Mouse (Mus musculus): ENCODE data around the gene Sgsm3. TPM values are rescaled to one million over a fixed set of nuclear protein-coding genes. Genes with fewer than 3 reads are reported as not detected.

The Sgsm3 gene
- polyA plus RNA-seq, 1 experiment from 2014 or later = 39.9 TPM

GRCm38 (mm10) chr15:81060975-81061374 is 83.4 kb downstream of the Sgsm3 start:
- Histone ChIP-seq H3K4me3 (no peak overlapping the region), H3K36me3 (0 out of 2 replicates have a peak, but pooled peaks cover 3% of the 10 kb centered on the region), H3K27me3 (ENCODE audit: insufficient read depth, poor library complexity, severe bottlenecking) (no peaks in the 10 kb centered on the region), H3K4me1 (replicated peaks) (peaks cover 22% of the 10 kb centered on the region), H3K27ac (no peak overlapping the region), H3K9me3 (no peaks in the 10 kb centered on the region)
- no peak for DNase-seq (ENCODE audit: low spot score)
- 91% methylated on average over 2 of the region's 2 CpGs for WGBS

Other genes starting within 250 kb of the Sgsm3 start
- 195 and 203 TPM in 2 replicates for gene Adsl, start 29.3 kb upstream of the Sgsm3 start, polyA plus RNA-seq (2016; fragmentation: Nextera tagmentation; extraction: Ambion mirVana)
- gene Mrtfa, start 213.0 kb downstream of the Sgsm3 start, polyA plus RNA-seq (2016; fragmentation: Nextera tagmentation; extraction: Ambion mirVana) = 25.4 and 31.3 TPM in 2 replicates